Mouse (Mus musculus): ENCODE data around the gene Ano2. TPM values are rescaled to one million over a fixed set of nuclear protein-coding genes. Genes with fewer than 3 reads are reported as not detected.
A peak's percentile ranks its signal among the peaks of the same experiment; 100 is the strongest.

Ano2 gene
- not detected for total RNA-seq (2021)
- long read RNA-seq, experiment 1: 0 reads
- long read RNA-seq, experiment 2: 0 reads

DNA sequence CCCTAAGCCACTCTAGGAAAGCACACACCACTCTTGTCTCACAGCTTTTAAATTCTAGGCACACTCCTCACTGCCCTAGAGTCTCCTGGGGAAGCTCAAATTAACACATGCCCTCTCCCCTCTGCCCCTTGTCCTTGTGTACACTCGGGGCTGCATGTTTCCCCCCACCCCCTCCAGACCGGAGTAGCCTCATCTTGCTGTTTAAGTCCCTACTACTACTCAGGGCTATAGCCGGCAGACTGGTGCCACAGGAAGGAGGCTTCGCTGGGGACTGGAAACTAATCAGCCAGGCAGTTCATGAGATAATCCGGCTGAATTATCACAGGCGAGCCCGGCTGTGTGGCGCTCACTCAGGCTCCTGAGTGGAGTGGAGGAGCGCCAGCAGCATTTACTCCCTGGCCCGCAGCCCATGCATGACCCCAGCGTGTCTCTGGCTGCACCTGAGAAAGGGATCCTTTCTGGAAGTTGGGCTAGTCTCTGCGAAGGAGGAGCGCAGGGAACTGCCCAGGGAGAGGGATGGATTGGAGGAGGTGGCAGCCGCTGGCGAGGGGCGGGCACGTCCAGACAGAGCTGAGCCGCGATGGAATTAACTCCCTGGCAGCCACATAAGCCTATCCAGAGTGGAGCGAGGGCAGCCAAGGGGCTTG lies at the start of gene Ano2:
Ano2 (plus strand) TSS at position 363 of the 647 bp plus-strand sequence.
- DNase-seq: peak in 1 of 2 experiments; percentile 5

DNA sequence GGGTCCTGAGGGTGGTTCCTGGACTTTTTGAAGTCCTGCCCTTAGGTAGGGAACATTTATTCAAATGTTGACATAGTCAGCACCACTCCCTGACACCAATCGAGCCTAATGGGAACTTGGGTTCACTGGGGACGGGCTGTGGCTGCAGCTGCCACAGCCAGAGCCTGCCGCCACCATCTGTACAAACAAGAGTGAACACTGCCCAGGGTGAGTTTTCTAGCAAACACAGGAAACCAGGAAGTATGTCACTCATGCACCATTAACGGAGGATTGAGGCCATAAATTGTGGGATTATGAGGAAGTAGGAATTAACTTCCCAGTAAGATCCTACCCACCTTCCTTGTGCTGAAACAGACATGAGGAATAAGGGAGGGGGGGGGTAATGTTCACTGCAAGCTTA lies 49.7 kb upstream of the Ano2 start:
- DNase-seq: no peak

DNA sequence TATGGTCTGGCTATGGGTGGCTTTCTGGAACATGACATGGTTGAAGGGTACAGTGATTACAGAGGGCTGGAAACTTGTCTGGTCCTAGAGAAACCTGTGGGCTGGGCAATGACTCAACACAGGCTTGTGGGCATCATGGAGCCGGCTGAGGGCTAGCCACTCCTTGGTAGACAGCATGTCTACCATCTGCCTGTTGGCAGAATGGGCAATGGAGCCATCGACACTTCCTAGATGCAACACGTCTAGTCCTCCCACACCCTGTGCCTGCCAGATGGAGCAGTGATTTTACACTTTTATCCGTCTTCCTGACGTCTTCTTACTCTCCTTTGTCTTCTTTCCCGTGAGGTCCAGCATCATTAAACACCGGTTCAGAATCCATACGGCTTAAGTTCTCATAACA lies 49.1 kb upstream of the Ano2 start:
- DNase-seq: no peak

DNA sequence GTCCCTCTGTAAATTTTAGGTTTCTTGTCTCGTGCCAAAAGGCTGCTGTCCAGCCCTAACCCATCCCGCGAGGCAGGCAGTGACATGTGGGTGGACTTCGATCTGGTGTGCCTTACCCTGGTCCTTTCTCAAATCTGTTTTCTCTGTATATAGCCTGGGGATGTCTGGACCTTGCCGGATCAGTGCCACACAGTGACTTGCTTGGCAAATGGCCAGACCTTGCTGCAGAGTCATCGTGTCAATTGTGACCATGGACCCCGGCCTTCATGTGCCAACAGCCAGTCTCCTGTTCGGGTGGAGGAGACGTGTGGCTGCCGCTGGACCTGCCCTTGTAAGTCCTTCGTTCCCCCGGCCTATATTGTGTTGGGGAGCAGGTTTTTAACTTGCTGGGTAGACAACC lies 41.3 kb upstream of the Ano2 start:
- no peak for DNase-seq

DNA sequence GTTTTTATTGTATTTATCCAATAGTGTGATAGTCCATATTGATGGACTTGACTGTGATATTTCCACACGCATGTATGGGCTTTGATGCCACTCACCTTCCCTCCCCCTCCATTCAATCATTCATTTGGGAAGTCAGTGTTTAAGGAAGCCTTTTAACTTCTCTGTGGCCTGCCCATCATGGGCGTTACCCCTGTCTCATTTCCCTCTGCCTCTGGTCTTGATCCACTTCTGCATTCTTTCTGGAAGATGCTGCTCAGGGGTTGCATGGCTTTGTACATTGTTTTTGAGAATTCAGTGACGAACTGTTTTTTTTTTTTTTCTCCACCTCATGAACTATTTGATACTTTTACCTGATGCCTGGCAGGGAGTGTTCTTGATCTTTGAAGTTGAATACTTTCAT lies 38.9 kb upstream of the Ano2 start:
- no peak for DNase-seq

DNA sequence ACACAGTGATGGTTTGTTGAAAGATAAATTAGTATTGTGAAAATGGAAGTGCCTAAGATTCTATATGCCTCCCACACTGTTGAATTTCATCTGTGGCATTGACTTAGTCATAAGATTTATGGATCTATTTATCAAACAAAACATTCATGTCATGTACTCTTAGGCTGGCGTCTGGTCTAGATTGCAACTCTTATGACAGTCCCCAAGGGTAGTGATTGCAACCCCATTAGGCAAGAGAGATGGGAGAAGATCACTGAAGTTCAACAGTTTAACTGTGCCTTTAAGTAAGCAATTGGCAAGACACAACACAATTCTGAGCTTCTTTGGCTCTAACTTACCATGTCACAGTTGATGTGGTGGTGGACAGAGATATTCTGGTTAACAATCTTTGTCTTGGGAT lies 36.8 kb upstream of the Ano2 start:
- no peak for DNase-seq

DNA sequence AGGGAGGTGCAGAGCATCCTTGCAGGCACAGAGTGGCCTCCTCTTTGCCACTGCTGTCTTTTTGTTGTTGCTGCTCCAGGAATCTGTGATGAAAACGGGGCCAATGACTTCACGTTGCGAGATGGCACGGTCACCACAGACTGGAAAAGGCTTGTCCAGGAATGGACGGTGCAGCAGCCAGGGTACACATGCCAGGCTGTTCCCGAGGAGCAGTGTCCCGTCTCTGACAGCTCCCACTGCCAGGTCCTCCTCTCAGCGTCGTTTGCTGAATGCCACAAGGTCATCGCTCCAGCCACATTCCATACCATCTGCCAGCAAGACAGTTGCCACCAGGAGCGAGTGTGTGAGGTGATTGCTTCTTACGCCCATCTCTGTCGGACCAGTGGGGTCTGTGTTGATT lies 33.3 kb upstream of the Ano2 start:
- DNase-seq: no peak

DNA sequence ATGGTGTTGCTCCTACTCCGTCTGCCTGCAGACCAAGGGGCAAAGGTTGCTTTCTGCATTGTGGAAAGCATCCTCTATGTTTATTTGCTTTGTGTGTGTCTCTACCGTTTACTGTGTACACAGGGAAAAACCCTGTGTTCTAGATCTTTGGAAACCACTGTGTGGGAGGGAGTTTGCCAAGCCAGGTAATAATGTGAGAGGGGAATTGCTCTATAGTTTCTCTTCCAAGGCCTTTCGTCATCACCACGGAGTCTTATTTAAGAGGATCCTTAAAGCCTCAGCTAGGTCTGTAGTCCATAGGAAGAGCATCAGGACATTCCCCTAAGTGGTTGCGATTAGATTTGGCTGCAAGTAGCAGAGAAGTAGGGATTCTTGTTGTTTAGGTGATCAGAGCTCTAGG lies 32.3 kb upstream of the Ano2 start:
- no peak for DNase-seq

DNA sequence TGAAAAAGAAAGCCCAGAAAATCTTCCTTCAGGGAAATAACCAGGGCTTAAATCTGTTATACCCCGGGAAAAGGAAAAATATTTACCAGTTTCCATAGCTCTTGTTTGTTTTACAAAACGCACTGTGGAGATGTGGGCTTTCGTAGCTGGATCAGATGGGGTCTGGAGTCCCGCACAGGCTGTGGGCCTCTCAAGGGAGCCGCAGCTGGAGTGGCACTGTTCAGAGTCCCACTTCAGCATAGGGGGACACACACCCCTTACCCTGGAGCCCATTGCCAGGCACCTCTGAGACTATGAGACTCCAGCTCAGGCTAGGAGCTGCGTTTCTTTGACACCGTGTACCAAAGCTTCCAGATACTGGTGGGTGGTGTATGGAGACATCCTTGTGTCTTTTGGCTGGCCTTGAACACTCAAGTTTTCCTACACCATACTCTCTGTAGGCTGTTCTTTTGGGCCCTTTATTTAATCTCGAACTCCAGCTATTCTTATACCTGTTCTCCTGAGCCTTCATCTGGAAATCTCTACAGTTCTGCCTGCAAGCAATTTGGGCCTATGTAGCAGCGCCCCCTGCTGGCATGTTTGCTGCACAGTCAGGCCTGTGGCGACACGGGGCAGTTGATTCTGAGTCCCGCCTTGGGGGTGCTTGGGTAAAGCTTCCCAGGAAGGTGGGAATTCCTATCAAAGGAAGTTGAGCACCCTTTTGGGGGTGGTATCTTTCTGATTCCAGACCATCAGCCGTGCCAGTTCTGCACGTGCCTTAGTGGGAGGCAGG lies 28.9 kb upstream of the Ano2 start:
- DNase-seq: peak; percentile 44 to 82

DNA sequence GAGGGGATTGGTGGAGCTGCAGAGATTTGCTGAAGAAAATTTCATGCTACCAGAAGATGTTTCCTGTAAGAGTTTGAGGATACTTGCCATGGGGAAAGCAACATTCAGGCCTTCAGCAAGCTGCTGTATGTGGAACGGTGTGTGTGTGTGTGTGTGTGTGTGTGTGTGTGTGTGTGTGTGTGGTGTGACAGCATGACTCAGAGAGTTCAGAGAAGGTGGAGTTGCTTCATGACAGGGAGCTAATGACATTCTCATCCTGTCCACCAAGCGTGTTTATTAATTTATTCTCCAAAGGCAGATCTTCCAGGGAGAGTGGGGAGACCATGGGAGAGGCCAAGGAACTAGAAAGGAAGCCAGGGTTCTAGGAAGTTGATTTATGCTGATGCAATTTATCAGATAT lies 26.3 kb upstream of the Ano2 start:
- DNase-seq: no peak

DNA sequence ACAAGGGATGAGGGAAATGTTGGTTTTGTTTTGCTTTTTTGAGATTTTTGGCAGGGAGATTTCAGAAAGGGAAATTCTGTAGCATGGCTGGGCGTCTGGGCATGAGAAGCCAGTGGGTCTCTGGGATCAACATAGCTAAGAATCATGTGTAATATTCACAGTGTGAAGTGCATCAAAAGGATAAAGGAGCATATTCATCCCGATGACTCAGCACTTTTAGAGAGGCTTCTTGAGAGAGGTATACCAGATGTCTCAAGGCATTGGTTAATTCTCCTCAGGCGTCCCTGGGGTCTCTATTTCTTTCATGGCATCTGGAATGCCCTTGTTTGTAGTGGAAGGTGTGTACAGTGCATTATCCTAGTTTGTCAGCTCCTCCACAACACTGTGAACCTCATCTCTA lies 18.4 kb upstream of the Ano2 start:
- DNase-seq: no peak

DNA sequence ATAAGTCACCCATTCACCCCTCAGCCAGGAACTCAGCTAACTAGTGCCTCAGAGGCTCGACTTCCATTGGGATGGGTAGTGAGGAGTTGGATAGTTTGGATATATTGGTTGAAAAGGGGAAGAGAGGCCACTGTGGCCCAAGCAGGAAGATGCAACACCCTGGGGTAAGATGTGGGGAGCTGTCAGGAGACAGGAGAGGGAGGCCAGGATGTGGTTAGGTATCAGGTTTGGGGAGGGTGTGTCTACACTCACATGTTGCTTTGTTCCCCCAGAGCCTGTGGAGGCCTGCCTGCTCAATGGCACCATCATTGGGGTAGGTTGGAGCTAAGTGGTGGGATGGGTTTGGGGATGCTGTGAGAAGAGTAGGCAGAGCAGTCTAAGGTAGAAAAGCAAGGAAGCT lies 11.7 kb upstream of the Ano2 start:
- DNase-seq: no peak

DNA sequence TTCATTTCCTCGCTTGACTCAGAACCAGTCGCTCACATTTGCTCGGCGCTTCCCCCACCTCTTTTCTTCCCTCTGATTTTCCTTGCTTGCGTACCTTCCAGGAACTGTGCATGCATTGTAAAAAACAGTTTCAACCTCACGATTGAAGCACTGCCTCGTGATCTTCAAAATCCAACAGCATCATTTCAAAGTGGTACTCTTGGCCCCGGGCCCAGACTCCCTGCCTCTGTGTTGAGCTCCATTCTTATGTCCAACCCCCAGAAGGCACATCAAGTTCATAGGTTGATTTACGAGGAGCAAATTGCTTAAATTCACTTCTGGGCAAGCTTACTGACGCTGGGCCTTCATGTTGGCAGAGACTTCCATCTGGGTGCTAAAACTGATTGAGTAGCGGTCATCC lies 9.6 kb upstream of the Ano2 start:
- DNase-seq: no peak

DNA sequence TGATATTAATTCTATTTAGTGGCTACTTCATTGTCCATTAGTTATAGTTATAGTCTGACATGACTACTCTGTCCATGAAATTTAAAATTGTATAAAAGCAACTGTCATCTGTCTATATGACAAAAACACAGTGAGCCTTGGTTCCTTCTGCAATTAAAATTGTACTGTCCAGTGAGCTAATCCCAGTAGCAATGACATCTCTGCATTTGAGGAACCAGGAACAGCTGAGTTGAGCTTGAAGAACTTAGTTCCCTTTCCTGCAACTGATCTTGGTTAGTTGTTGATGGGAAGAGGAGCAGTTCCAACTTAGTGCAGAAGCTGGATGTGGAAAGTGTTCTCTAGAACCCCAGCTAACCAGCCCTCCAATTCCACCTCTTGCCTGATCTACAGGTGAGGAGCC lies 4.8 kb upstream of the Ano2 start:
- DNase-seq: peak in 1 of 2 experiments; percentile 23

DNA sequence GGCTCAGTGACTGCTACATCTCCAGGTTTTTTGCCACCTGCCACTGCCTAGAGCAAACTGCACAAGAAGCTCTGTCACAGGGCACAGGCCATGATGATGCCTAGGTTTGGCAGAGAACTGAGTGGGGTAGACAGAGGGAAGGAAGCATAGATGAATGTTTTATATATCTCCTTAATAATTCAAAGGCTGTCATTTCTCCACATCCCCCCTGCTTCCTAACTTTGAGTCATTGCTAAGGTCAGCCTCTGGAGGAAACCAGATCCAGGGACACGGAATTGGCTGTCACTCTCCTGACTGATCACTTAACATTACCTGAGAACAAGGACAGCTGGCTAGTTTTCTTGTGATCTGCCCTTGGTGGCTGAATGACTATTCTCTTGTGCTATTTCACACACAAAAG lies 2.2 kb upstream of the Ano2 start:
- no peak for DNase-seq

DNA sequence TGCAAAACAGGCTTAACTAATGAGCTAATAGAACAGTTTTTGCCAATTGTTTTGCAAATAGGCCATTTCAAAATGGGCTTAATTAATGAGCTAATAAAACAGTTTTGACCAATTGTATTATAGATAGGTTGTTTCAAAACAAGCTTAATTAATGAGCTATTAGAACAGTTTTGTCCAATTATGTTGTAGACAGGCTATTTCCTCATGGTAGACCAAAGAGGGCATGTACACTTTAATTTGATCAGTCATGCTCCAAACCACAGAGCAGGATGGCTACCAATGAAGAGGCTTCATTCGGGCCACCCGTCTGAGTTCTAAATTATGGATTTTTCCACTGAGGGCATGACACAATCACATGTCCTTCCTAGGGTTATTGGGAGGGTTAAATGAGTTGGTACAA lies 10.9 kb downstream of the Ano2 start:
- no peak for DNase-seq

DNA sequence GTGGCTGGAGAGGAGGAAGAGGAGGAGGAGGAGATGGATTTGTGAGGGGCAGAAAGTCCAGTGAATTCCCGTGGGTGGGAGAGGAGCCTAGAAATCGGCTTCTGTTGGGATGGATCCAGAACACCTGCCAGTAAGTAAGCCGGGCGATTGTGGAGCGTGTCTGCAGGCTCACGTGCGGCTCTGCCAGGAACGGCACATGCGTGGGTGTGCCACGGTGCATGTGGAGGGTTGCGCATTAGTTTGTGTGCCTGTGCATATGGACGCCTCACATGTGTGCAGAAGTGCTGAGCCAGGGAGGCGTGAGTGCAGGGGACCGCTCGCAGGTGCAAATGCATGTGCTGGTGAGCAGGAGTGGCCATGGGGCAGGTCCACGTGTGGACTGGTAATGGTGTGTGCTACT lies 21.0 kb downstream of the Ano2 start:
- no peak for DNase-seq

DNA sequence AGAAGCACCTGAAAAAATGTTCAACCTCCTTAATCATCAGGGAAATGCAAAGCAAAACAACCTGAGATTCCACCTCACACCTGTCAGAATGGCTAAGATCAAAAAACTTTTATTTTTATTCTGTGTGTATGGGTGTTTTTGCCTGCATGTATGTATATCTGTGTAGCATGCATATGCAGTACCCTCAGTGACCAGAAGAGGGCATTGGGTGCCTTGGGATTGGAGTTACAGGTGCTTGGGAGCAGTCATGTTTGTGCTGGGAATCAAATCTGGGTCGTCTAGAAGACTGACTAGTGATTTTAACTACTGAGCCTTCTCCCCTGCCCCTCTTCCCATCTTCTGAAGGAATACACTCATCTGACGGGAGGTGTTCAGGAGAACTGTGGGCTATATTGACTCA lies 36.2 kb downstream of the Ano2 start:
- DNase-seq: no peak

DNA sequence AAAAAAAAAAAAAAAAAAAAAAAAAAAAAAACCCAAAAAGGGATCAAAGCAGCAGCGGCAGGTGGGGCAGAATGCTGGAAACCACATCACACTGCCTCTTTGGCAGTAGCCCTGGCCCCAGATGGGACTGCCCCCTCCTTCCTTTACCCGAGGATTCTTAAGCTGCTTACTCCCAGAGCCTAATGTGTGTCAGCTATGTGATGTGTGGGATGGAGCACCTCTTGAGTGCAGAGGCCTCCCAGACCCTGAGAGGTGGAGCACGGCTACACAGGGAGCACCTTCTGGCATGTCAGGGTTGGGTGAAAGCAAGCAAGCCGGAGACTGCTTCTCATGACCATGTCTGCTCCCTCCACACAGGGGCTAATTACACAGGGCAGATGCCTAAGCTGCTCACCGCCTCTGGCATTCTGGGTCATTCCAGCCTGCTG lies 37.3 kb downstream of the Ano2 start:
- DNase-seq: no peak

DNA sequence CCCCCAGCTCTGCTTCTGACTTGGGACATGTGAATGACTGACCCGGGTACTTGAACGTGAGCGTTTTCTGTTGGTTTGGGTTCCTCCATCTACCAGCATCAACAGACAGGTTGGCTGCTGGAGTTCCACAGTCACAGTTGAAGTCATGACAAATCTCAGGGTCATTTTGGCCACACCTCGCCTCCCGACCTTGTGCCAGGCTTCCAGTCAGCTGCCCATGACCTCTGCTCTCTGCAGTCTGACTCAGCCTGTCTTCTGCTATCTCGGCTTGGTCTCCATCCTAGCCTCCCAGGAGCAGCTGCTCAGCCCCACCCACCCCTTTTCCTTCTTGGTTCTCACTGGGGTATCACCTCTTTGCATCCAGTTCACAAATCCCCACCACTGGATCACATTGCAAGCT lies 39.3 kb downstream of the Ano2 start:
- DNase-seq: no peak

DNA sequence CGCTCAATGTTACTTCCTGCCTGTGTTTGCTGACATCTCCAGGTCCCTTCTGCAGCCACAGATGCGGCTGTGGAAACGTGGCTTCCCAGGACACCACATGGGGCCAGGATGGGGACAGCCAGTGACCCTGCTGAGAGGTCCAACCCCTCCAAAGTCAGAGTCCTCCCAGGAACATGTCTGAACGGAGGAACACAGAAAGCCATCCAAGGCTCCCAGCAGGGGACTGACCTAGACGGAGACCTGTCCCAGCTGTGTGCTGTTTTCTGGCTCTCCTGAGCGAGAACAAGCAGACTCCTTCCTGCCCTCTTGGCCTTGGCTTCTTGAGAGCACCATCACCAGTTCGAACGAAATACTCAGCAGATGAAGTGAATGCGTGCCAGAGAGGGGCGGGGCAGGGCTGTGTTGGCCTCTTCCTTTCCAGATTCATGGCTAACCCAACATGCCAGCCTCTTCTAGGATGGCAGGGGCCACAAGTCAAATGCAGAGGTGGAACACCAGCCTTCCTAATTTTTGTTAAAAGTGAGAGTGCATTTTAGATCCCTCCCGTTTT lies 39.8 kb downstream of the Ano2 start:
- no peak for DNase-seq

DNA sequence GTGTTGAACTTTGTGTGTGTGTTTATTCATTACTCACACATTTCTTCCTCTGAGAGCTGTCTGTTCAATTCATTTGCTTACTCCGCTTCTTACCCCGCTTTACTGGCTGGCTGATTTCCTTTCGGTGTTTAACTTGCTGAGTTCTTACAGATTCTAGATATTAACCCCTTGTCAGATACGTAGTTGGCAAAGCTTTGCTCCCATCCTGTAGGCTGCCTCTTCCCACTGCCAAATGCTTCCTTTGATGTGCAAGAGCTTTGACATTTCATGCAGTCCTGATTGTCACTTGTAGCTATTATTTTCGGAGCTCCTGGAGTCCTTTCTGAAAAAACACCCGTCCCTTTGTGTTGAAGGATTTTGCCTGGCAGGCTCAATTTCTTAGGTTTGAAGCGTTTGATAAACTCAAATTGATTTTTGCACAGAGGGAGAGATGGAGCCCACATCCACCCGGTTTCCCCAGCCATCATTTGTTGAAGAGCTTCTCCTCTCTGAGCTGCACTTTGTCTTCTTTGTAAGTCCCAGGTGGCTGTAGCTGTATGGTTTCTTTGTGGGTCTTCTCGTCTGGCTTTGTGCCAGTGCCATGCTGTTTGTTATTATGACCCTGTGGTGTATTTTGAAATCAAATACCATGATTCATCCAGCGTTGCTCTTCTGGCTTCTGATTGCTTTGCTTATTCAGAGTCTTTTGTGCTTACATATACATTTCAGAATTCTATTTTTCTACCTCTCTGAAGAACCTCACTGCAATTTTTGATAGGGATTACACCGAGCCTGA lies 47.5 kb downstream of the Ano2 start:
- DNase-seq: no peak
